Mouse (Mus musculus) ES-E14 (cell line): ENCODE measurements around the gene Rdm1. TPM values are rescaled to one million over a fixed set of nuclear protein-coding genes. Genes with fewer than 3 reads are reported as not detected.
"Not testable (repeated sequence)": the region's sequence is repeated elsewhere in the genome, so short reads cannot be mapped to it uniquely, and the experiment has no call there.

Experiments used
- DNase-seq: peaks from one replicate; pipeline ENCODE4 v3.0.0-alpha.2; 2013; ENCODE audit warnings: low read depth, low spot score
- H3K27ac ChIP-seq: 2 replicates; pipeline ENCODE4 v1.5.1; 2012; ENCODE audit warnings: low read depth, mild to moderate bottlenecking, low read length, moderate library complexity, mixed read lengths; ENCODE audit not compliant: poor library complexity, insufficient read depth, severe bottlenecking
- H3K36me3 ChIP-seq: 2 replicates; pipeline ENCODE4 v1.6.1; 2012; ENCODE audit warnings: mild to moderate bottlenecking, low read length, moderate library complexity, mixed read lengths; ENCODE audit not compliant: control insufficient read depth, poor library complexity, insufficient read depth, severe bottlenecking
- H3K4me1 ChIP-seq, 2 experiments: fragments of 150-350 bp in 1 of 2; sonication (generic) in 1 of 2; 2 replicates each; pipeline ENCODE4 v1.6.1; 2012; ENCODE audit warnings: low read length in 2 of 2, mild to moderate bottlenecking in 1 of 2, mixed read lengths in 1 of 2; ENCODE audit not compliant: control insufficient read depth in 2 of 2, insufficient read depth in 2 of 2, poor library complexity in 1 of 2
- H3K4me3 ChIP-seq, 2 experiments: fragments of 150-350 bp in 1 of 2; sonication (generic) in 1 of 2; 2 replicates each; pipeline ENCODE4 v1.5.1; 2012; ENCODE audit warnings: low read length in 2 of 2, low read depth in 1 of 2, mild to moderate bottlenecking in 1 of 2, mixed read lengths in 1 of 2; ENCODE audit not compliant: insufficient read depth in 1 of 2, poor library complexity in 1 of 2, severe bottlenecking in 1 of 2
- H3K9ac ChIP-seq: 2 replicates; pipeline ENCODE4 v1.6.1; 2012; ENCODE audit warnings: low read depth, mild to moderate bottlenecking, low read length, mixed read lengths; ENCODE audit not compliant: poor library complexity, insufficient read depth, severe bottlenecking
- H3K9me3 ChIP-seq: fragments of 150-350 bp; sonication (generic); 2 replicates; pipeline ENCODE4 v1.6.1; 2012; ENCODE audit warnings: low read depth, mild to moderate bottlenecking, low read length; ENCODE audit not compliant: control insufficient read depth, insufficient read depth
- CHD2 ChIP-seq: IDR thresholded peaks from 2 replicates; pipeline ENCODE4 v1.6.1; 2014; ENCODE audit warnings: mild to moderate bottlenecking, low read depth, low read length, inconsistent platforms
- HCFC1 ChIP-seq: IDR thresholded peaks from 2 replicates; pipeline ENCODE4 v1.6.1; 2012; ENCODE audit warnings: low read length, inconsistent platforms, borderline replicate concordance; ENCODE audit not compliant: insufficient read depth
- MAFK ChIP-seq: IDR thresholded peaks from 2 replicates; pipeline ENCODE4 v1.6.1; 2014; ENCODE audit warnings: mild to moderate bottlenecking, low read depth, low read length, inconsistent platforms; ENCODE audit not compliant: insufficient read depth
- ZC3H11A ChIP-seq: IDR thresholded peaks from 2 replicates; pipeline ENCODE4 v1.6.1; 2012; ENCODE audit warnings: low read depth, mild to moderate bottlenecking, inconsistent platforms, low read length, borderline replicate concordance
- ZNF384 ChIP-seq: IDR thresholded peaks from 2 replicates; pipeline ENCODE4 v1.6.1; 2012; ENCODE audit warnings: low read depth, low read length, inconsistent platforms
- in situ Hi-C, 2 experiments: fragments of 600-800 bp; cut with MboI; formaldehyde crosslinking; loops; one replicate each; pipeline ENCODE4 v1.15.1; 2025; ENCODE audit warnings: low sequenced_read_pairs in 2 of 2, inconsistent platforms in 1 of 2; ENCODE audit not compliant: unreplicated experiment in 2 of 2
- total RNA-seq: library from RNA; depleted of rRNA; stranded (reverse); fragments of 300-350 nt; gene quantifications from 2 replicates; pipeline ENCODE4 v1.2.3, GENCODE M21; 2012

The Rdm1 gene
- total RNA-seq, 1 experiment: 81.1 TPM

DNA sequence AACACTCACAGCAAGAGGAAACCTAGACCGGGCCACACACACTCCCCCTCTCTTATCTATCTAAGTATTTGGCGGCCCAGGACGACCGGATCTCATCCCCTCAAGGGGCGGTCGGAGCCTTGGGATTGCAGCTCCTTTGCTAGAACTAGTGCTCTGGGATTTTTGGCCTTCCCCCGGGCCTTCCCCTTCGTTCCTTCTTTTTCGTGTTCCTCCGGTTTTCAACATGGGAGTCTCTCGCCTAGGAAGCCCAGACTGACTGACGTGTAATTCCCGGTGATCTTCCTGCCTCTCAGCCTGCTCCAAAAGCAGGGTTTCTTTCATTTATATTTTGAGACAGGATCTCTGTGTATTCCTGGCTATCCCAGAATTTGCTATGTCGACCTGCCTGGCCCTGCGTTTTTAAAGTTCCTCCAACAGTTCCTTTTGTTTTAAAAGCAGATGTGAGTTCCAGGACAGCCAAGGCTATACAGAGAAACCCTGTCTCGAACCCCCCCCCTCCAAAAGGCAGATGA lies 19.3 kb downstream of the Rdm1 start:
- H3K9me3 ChIP-seq, DNase-seq, in situ Hi-C loops, H3K36me3 ChIP-seq, H3K27ac ChIP-seq, H3K4me1 ChIP-seq: not testable (repeated sequence)
- peak overlapping the region; percentile 77 for H3K9ac ChIP-seq
- H3K4me3 ChIP-seq: peak overlapping the region; percentile 4 to 24; a peak in 1 of 4 replicates

GRCm38 (mm10) chr11:101647093-101647492 lies 20.1 kb downstream of the Rdm1 start:
- H3K36me3 ChIP-seq, H3K9me3 ChIP-seq, H3K4me3 ChIP-seq, H3K9ac ChIP-seq, H3K4me1 ChIP-seq, DNase-seq, in situ Hi-C loops, H3K27ac ChIP-seq: not testable (repeated sequence)

DNA sequence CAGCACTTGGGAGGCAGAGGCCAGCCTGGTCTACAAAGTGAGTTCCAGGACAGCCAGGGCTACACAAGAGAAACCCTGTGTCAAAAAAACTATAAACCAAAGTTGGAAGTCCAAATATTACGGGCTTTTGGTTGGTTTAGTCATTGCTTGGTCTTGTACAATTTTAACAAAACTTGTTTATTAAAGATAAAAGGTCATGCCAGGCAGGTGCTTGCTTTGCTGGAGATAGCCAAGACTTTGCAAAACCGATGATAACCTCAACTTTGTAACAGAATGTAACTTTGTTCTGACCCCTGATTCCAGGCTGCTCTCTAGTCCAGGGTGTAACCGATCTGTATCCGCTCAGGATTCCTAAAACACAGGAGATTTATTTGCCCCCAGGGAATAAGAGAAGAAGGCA lies 29.4 kb downstream of the Rdm1 start:
- no peak overlapping the region for H3K4me3 ChIP-seq
- no peaks in the 10 kb centered on the region for H3K9me3 ChIP-seq
- no peak for DNase-seq
- H3K27ac ChIP-seq: no peak overlapping the region
- no peak overlapping the region for H3K9ac ChIP-seq
- in situ Hi-C loops: no loop called here
- no peaks in the 10 kb centered on the region for H3K4me1 ChIP-seq
- TF ChIP-seq HCFC1: no peak
- no peak for TF ChIP-seq CHD2
- no peak for TF ChIP-seq MAFK
- TF ChIP-seq ZNF384: no peak
- no peak for TF ChIP-seq ZC3H11A
- no peaks in the 10 kb centered on the region for H3K36me3 ChIP-seq

- H3K4me1 ChIP-seq: no peaks in the 10 kb centered on the region
- TF ChIP-seq ZC3H11A (no peak), HCFC1 (no peak), ZNF384 (no peak), CHD2 (no peak), MAFK (no peak)
- no peaks in the 10 kb centered on the region for H3K9me3 ChIP-seq
- H3K4me3 ChIP-seq: peak overlapping the region in 1 of 2 experiments; percentile 49; a peak in 2 of 4 replicates
- H3K36me3 ChIP-seq: no peaks in the 10 kb centered on the region
- H3K27ac ChIP-seq: peak overlapping the region; percentile 100; the same call in 1 of the 2 replicates
- DNase-seq: no peak
- peak overlapping the region; percentile 8; the same call in 1 of the 2 replicates for H3K9ac ChIP-seq
- in situ Hi-C loops: no loop called here
Observed at GRCm38 (mm10) chr11:101657528-101657885, 30.5 kb downstream of the Rdm1 start.

DNA sequence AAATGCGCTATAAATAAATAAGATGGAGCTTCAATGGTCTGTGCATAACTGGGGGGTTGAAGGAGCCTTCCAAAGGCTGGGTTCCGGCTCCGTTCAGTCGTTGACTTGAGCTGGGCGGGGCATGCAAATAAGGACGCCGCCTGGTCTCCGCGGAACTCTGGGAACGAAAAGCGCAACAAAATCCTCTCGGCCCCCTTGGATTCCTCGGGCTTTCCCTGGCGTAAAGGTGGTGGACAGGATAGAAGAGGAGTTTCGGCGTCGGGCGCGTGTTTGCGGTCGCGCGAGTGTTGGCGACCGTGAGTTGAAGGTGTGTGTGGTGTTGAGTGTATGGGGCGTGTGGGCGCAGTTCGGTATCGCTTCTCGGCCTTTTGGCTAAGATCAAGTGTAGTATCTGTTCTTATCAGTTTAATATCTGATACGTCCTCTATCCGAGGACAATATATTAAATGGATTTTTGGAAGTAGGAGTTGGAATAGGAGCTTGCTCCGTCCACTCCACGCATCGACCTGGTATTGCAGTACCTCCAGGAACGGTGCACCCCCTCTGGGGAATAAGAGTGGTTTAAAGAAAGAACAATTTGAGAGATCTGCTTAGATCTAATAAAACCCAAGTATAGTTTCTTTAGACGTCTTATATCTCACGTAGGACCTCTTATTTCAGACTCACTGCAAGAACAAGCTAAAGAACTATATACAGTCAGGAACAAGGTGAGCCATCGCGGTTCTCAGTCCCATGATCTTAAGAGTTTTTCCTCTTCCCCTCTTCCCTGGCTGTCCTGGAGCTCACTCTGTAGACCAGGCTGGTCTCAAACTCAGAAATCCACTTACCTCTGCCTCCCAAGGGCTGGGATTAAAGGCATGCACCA lies 31.1 kb downstream of the Rdm1 start:
- in situ Hi-C loops, H3K36me3 ChIP-seq: not testable (repeated sequence)
- peak overlapping the region; percentile 38 to 49; a peak in 3 of 4 replicates for H3K4me3 ChIP-seq

More for the DNA sequence above, 31.1 kb downstream of the Rdm1 start:
- H3K9me3 ChIP-seq, H3K4me1 ChIP-seq: not testable (repeated sequence)
- TF ChIP-seq HCFC1: peak; percentile 61; the same call in 1 of the 2 replicates
- peak overlapping the region; percentile 89 for H3K9ac ChIP-seq
- peak; percentile 86 for DNase-seq
- H3K27ac ChIP-seq: peak overlapping the region; percentile 100
